Mouse (Mus musculus): ENCODE measurements around the gene Rbm17. TPM values are rescaled to one million over a fixed set of nuclear protein-coding genes. Genes with fewer than 3 reads are reported as not detected.

The Rbm17 gene
- polyA plus RNA-seq, 1 experiment from 2014 or later, result 78.7 TPM

GRCm38 (mm10) chr2:11566898-11567297 is 37.1 kb downstream of the Rbm17 start:
- H3K4me3 ChIP-seq (ENCODE audit: control insufficient read depth in 1 of 2, insufficient read depth in 1 of 2, low read depth in 1 of 2, low read length in 2 of 2), result no peak overlapping the region
- no peak overlapping the region for H3K27ac ChIP-seq (replicated peaks in 1 of 2; ENCODE audit: control insufficient read depth in 1 of 2, insufficient read depth in 1 of 2, low read depth in 2 of 2, low read length in 2 of 2)
- no peaks in the 10 kb centered on the region for H3K27me3 ChIP-seq (ENCODE audit: control insufficient read depth, insufficient read depth, low read length)
- no peaks in the 10 kb centered on the region for H3K4me1 ChIP-seq (ENCODE audit: control insufficient read depth in 2 of 2, insufficient read depth in 2 of 2, low read length in 2 of 2)
- no peak overlapping the region for H3K4me2 ChIP-seq (ENCODE audit: low read length)
- no peaks in the 10 kb centered on the region for H3K9me3 ChIP-seq (ENCODE audit: control insufficient read depth, low read length)
- H3K36me3 ChIP-seq (ENCODE audit: control insufficient read depth, insufficient read depth, low read length), result no peaks in the 10 kb centered on the region
- 85% methylated on average over 3 of the region's 3 CpGs for WGBS
- no peak for ATAC-seq (ENCODE audit: insufficient number of reproducible peaks, insufficient read depth, low FRiP score, low read depth)
- H3K9ac ChIP-seq (ENCODE audit: low read length), result no peak overlapping the region

- Histone ChIP-seq H3K4me2 (ENCODE audit: low read length) (no peak overlapping the region), H3K4me3 (ENCODE audit: control insufficient read depth in 1 of 2, insufficient read depth in 1 of 2, low read depth in 1 of 2, low read length in 2 of 2) (no peak overlapping the region), H3K4me1 (ENCODE audit: control insufficient read depth in 2 of 2, insufficient read depth in 2 of 2, low read length in 2 of 2) (no peaks in the 10 kb centered on the region), H3K27me3 (ENCODE audit: control insufficient read depth, insufficient read depth, low read length) (no peaks in the 10 kb centered on the region), H3K9ac (ENCODE audit: low read length) (no peak overlapping the region), H3K9me3 (ENCODE audit: control insufficient read depth, low read length) (no peaks in the 10 kb centered on the region), H3K36me3 (ENCODE audit: control insufficient read depth, insufficient read depth, low read length) (no peaks in the 10 kb centered on the region), H3K27ac (replicated peaks in 1 of 2; ENCODE audit: control insufficient read depth in 1 of 2, insufficient read depth in 1 of 2, low read depth in 2 of 2, low read length in 2 of 2) (no peak overlapping the region)
- 53% methylated on average over 7 of the region's 7 CpGs for WGBS
- no peak for ATAC-seq (ENCODE audit: insufficient number of reproducible peaks, insufficient read depth, low FRiP score, low read depth)
Observed at GRCm38 (mm10) chr2:11566241-11566640, 37.7 kb downstream of the Rbm17 start.

- WGBS, result 87% methylated on average over 6 of the region's 6 CpGs
- Histone ChIP-seq H3K4me3 (ENCODE audit: control insufficient read depth in 1 of 2, insufficient read depth in 1 of 2, low read depth in 1 of 2, low read length in 2 of 2) (no peak overlapping the region), H3K9ac (ENCODE audit: low read length) (no peak overlapping the region), H3K27ac (replicated peaks in 1 of 2; ENCODE audit: control insufficient read depth in 1 of 2, insufficient read depth in 1 of 2, low read depth in 2 of 2, low read length in 2 of 2) (no peak overlapping the region), H3K27me3 (ENCODE audit: control insufficient read depth, insufficient read depth, low read length) (no peaks in the 10 kb centered on the region), H3K9me3 (ENCODE audit: control insufficient read depth, low read length) (no peaks in the 10 kb centered on the region), H3K4me2 (ENCODE audit: low read length) (no peak overlapping the region), H3K36me3 (ENCODE audit: control insufficient read depth, insufficient read depth, low read length) (no peaks in the 10 kb centered on the region), H3K4me1 (ENCODE audit: control insufficient read depth in 2 of 2, insufficient read depth in 2 of 2, low read length in 2 of 2) (no peaks in the 10 kb centered on the region)
- no peak for ATAC-seq (ENCODE audit: insufficient number of reproducible peaks, insufficient read depth, low FRiP score, low read depth)
Observed at GRCm38 (mm10) chr2:11564768-11565167, 39.2 kb downstream of the Rbm17 start.

GRCm38 (mm10) chr2:11563256-11563655 is 40.7 kb downstream of the Rbm17 start:
- no peak overlapping the region for H3K4me2 ChIP-seq (ENCODE audit: low read length)
- 91% methylated on average over 17 of the region's 17 CpGs for WGBS
- no peak overlapping the region for H3K9ac ChIP-seq (ENCODE audit: low read length)
- H3K27me3 ChIP-seq (ENCODE audit: control insufficient read depth, insufficient read depth, low read length), result no peaks in the 10 kb centered on the region
- no peaks in the 10 kb centered on the region for H3K4me1 ChIP-seq (ENCODE audit: control insufficient read depth in 2 of 2, insufficient read depth in 2 of 2, low read length in 2 of 2)
- ATAC-seq (ENCODE audit: insufficient number of reproducible peaks, insufficient read depth, low FRiP score, low read depth), result no peak
- H3K36me3 ChIP-seq (ENCODE audit: control insufficient read depth, insufficient read depth, low read length), result no peaks in the 10 kb centered on the region
- no peak overlapping the region for H3K4me3 ChIP-seq (ENCODE audit: control insufficient read depth in 1 of 2, insufficient read depth in 1 of 2, low read depth in 1 of 2, low read length in 2 of 2)
- H3K27ac ChIP-seq (replicated peaks in 1 of 2; ENCODE audit: control insufficient read depth in 1 of 2, insufficient read depth in 1 of 2, low read depth in 2 of 2, low read length in 2 of 2), result no peak overlapping the region
- H3K9me3 ChIP-seq (ENCODE audit: control insufficient read depth, low read length), result no peaks in the 10 kb centered on the region

- Histone ChIP-seq H3K4me1 (ENCODE audit: control insufficient read depth in 2 of 2, insufficient read depth in 2 of 2, low read length in 2 of 2) (no peaks in the 10 kb centered on the region), H3K27ac (replicated peaks in 1 of 2; ENCODE audit: control insufficient read depth in 1 of 2, insufficient read depth in 1 of 2, low read depth in 2 of 2, low read length in 2 of 2) (no peak overlapping the region), H3K4me3 (ENCODE audit: control insufficient read depth in 1 of 2, insufficient read depth in 1 of 2, low read depth in 1 of 2, low read length in 2 of 2) (no peak overlapping the region), H3K9ac (ENCODE audit: low read length) (no peak overlapping the region), H3K36me3 (ENCODE audit: control insufficient read depth, insufficient read depth, low read length) (no peaks in the 10 kb centered on the region), H3K27me3 (ENCODE audit: control insufficient read depth, insufficient read depth, low read length) (0 out of 2 replicates have a peak, but pooled peaks cover 4% of the 10 kb centered on the region), H3K4me2 (ENCODE audit: low read length) (no peak overlapping the region), H3K9me3 (ENCODE audit: control insufficient read depth, low read length) (no peaks in the 10 kb centered on the region)
- 76% methylated on average over 7 of the region's 7 CpGs for WGBS
- no peak for ATAC-seq (ENCODE audit: insufficient number of reproducible peaks, insufficient read depth, low FRiP score, low read depth)
Observed at GRCm38 (mm10) chr2:11558654-11559053, 45.3 kb downstream of the Rbm17 start.

GRCm38 (mm10) chr2:11557244-11557643 is 46.7 kb downstream of the Rbm17 start:
- no peak for ATAC-seq (ENCODE audit: insufficient number of reproducible peaks, insufficient read depth, low FRiP score, low read depth)
- H3K4me2 ChIP-seq (ENCODE audit: low read length), result no peak overlapping the region
- H3K9me3 ChIP-seq (ENCODE audit: control insufficient read depth, low read length), result no peaks in the 10 kb centered on the region
- 0 out of 2 replicates have a peak, but pooled peaks cover 4% of the 10 kb centered on the region for H3K27me3 ChIP-seq (ENCODE audit: control insufficient read depth, insufficient read depth, low read length)
- H3K27ac ChIP-seq (replicated peaks in 1 of 2; ENCODE audit: control insufficient read depth in 1 of 2, insufficient read depth in 1 of 2, low read depth in 2 of 2, low read length in 2 of 2), result no peak overlapping the region
- H3K4me1 ChIP-seq (ENCODE audit: control insufficient read depth in 2 of 2, insufficient read depth in 2 of 2, low read length in 2 of 2), result peaks cover 8 to 9% of the 10 kb centered on the region in 2 experiments
- 54% methylated on average over 3 of the region's 3 CpGs for WGBS
- H3K36me3 ChIP-seq (ENCODE audit: control insufficient read depth, insufficient read depth, low read length), result no peaks in the 10 kb centered on the region
- no peak overlapping the region for H3K4me3 ChIP-seq (ENCODE audit: control insufficient read depth in 1 of 2, insufficient read depth in 1 of 2, low read depth in 1 of 2, low read length in 2 of 2)
- H3K9ac ChIP-seq (ENCODE audit: low read length), result no peak overlapping the region

- Histone ChIP-seq H3K9ac (ENCODE audit: low read length) (no peak overlapping the region), H3K36me3 (ENCODE audit: control insufficient read depth, insufficient read depth, low read length) (no peaks in the 10 kb centered on the region), H3K27ac (replicated peaks in 1 of 2; ENCODE audit: control insufficient read depth in 1 of 2, insufficient read depth in 1 of 2, low read depth in 2 of 2, low read length in 2 of 2) (no peak overlapping the region), H3K27me3 (ENCODE audit: control insufficient read depth, insufficient read depth, low read length) (0 out of 2 replicates have a peak, but pooled peaks cover 4% of the 10 kb centered on the region), H3K9me3 (ENCODE audit: control insufficient read depth, low read length) (no peaks in the 10 kb centered on the region), H3K4me3 (ENCODE audit: control insufficient read depth in 1 of 2, insufficient read depth in 1 of 2, low read depth in 1 of 2, low read length in 2 of 2) (no peak overlapping the region), H3K4me2 (ENCODE audit: low read length) (no peak overlapping the region), H3K4me1 (ENCODE audit: control insufficient read depth in 2 of 2, insufficient read depth in 2 of 2, low read length in 2 of 2) (peaks cover 8 to 10% of the 10 kb centered on the region in 2 experiments)
- 54% methylated on average over 6 of the region's 6 CpGs for WGBS
- no peak for ATAC-seq (ENCODE audit: insufficient number of reproducible peaks, insufficient read depth, low FRiP score, low read depth)
Observed at GRCm38 (mm10) chr2:11555316-11555715, 48.6 kb downstream of the Rbm17 start.

Measured in heart, embryonic 14.5 days (tissue).